Mouse (Mus musculus) liver, embryonic 13.5 days (tissue): ENCODE measurements around the gene Palm2. TPM values are rescaled to one million over a fixed set of nuclear protein-coding genes. Genes with fewer than 3 reads are reported as not detected.

Source experiments
- ATAC-seq: fragments of 200-750 bp; cut with Nextera tagmentation; 2 replicates; pipeline ENCODE4 v1.8.0; 2017; ENCODE audit warnings: low read depth, mild to moderate bottlenecking, moderate number of reproducible peaks, moderate library complexity
- DNase-seq: peaks from one replicate; pipeline ENCODE4 v3.0.0; 2022
- H3K27ac ChIP-seq: fragments of 300-500 bp; sonication (generic); 2 replicates; pipeline ENCODE4 v1.5.1; 2015; ENCODE audit warnings: moderate library complexity, mild to moderate bottlenecking, inconsistent platforms
- H3K27me3 ChIP-seq: fragments of 300-500 bp; sonication (generic); 2 replicates; pipeline ENCODE4 v1.6.1; 2015; ENCODE audit warnings: mild to moderate bottlenecking, inconsistent platforms
- H3K36me3 ChIP-seq: fragments of 300-500 bp; sonication (generic); 2 replicates; pipeline ENCODE4 v1.6.1; 2015; ENCODE audit warnings: mild to moderate bottlenecking, inconsistent platforms
- H3K4me1 ChIP-seq: fragments of 300-500 bp; sonication (generic); replicated peaks from 2 replicates; pipeline ENCODE4 v1.6.1; 2015; ENCODE audit warnings: inconsistent platforms
- H3K4me2 ChIP-seq: fragments of 300-500 bp; sonication (generic); 2 replicates; pipeline ENCODE4 v1.6.1; 2015; ENCODE audit warnings: inconsistent platforms, mild to moderate bottlenecking, moderate library complexity
- H3K4me3 ChIP-seq: fragments of 300-500 bp; sonication (generic); replicated peaks from 2 replicates; pipeline ENCODE4 v1.5.1; 2015; ENCODE audit warnings: mild to moderate bottlenecking, inconsistent platforms
- H3K9ac ChIP-seq: fragments of 300-500 bp; sonication (generic); 2 replicates; pipeline ENCODE4 v1.6.1; 2015; ENCODE audit warnings: mild to moderate bottlenecking, inconsistent platforms
- H3K9me3 ChIP-seq: fragments of 300-500 bp; sonication (generic); replicated peaks from 2 replicates; pipeline ENCODE4 v1.6.1; 2016; ENCODE audit warnings: inconsistent platforms
- WGBS: fragments of 180-500 bp; shearing (Covaris S2); methylation state at CpG from one replicate; pipeline ENCODE4 v1.1.7; 2015; ENCODE audit not compliant: insufficient replicate concordance; 5-methylcytosine and 5-hydroxymethylcytosine counted together
- polyA plus RNA-seq: library from polyadenylated mRNA; unstranded; fragments of >200 nt; fragmentation: Nextera tagmentation; extraction: Ambion mirVana; gene quantifications from 2 replicates; pipeline ENCODE4 v1.2.1, GENCODE M21; 2015

Palm2 gene
- polyA plus RNA-seq, 1 experiment from 2014 or later: 0.60 TPM

DNA sequence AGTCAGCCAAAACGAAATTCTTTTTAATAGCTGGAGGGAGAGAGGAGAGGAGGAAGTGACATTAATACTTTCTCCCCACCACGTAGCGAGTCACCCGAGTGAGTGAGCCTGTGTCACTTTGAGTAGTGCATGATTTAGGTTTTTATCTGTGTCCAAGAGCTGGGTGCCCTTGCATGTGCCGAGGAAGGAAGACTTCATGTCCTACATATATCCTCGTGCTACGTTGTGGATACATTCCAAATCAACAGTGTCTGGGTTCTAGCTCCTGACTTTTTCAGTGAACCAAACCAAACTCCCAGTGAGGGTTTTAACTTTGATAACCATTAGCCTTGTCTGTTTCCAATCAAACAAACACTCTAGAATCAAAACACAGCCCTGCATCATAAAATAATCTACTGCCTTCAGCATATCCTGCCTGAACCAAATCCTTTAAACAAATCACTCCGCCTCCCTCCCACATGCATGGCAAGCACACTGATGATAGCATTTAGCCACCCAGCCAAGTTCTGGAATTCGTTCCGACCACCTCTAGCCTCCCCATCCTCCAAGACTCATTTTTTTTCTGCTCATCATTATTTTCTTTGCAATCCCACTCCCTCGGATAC lies 309.4 kb downstream of the Palm2 start:
- Histone ChIP-seq H3K9ac (no peak overlapping the region), H3K36me3 (no peaks in the 10 kb centered on the region), H3K4me3 (no peak overlapping the region), H3K27me3 (no peaks in the 10 kb centered on the region), H3K27ac (no peak overlapping the region), H3K9me3 (no peaks in the 10 kb centered on the region), H3K4me2 (no peak overlapping the region), H3K4me1 (no peaks in the 10 kb centered on the region)
- WGBS: 49% methylated on average over 11 of the region's 11 CpGs
- ATAC-seq (no peak), DNase-seq (no peak)

DNA sequence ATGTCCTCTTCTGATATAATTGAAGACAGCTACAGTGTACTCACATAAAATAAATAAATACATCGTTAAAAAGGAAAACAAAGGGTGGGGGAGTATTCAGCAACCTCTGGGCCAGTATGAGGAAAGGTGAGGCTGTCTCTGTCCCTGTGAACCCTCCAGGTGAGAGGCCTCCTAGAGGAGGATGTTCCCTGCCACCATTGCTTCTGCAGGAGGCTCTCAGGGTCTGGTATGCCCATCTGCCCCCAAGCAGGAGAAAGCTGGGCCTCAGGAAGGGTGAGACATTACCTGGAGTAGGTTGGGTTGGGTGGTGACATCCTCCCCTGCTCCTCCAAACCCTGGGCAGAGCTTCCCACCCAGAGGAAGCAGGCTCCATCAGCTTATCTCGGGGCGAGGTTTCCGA lies 316.6 kb downstream of the Palm2 start:
- no peak overlapping the region for H3K27ac ChIP-seq
- no peaks in the 10 kb centered on the region for H3K4me1 ChIP-seq
- 37% methylated on average over 4 of the region's 4 CpGs for WGBS
- no peak overlapping the region for H3K4me3 ChIP-seq
- DNase-seq: no peak
- no peaks in the 10 kb centered on the region for H3K27me3 ChIP-seq
- no peaks in the 10 kb centered on the region for H3K36me3 ChIP-seq
- H3K4me2 ChIP-seq: no peak overlapping the region
- H3K9me3 ChIP-seq: no peaks in the 10 kb centered on the region
- no peak overlapping the region for H3K9ac ChIP-seq
- ATAC-seq: no peak

DNA sequence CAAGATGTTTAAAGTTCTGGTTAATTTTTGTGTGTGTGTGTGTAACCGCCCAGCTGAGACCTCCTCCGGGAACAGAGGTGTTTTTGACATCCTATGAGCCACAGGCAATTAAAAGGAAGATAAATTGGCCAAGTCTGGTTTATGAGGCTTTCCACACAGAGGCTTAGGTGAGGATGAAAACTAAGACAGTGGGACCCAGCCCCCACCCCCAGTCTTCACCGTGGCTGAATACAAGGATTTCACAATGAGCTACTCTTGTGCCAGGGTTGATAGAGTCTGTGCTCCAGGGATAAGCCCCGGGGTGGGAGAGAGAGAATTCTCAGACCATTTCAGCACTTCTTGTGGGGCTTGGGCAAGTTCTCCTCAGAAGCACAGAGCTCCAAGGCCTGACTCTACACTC lies 317.0 kb downstream of the Palm2 start:
- ATAC-seq (no peak), DNase-seq (no peak)
- H3K9ac ChIP-seq: no peak overlapping the region
- H3K27ac ChIP-seq: no peak overlapping the region
- no peak overlapping the region for H3K4me3 ChIP-seq
- H3K27me3 ChIP-seq: no peaks in the 10 kb centered on the region
- H3K4me2 ChIP-seq: no peak overlapping the region
- no peaks in the 10 kb centered on the region for H3K36me3 ChIP-seq
- no peaks in the 10 kb centered on the region for H3K4me1 ChIP-seq
- H3K9me3 ChIP-seq: no peaks in the 10 kb centered on the region
- 48% methylated on average over 4 of the region's 4 CpGs for WGBS

DNA sequence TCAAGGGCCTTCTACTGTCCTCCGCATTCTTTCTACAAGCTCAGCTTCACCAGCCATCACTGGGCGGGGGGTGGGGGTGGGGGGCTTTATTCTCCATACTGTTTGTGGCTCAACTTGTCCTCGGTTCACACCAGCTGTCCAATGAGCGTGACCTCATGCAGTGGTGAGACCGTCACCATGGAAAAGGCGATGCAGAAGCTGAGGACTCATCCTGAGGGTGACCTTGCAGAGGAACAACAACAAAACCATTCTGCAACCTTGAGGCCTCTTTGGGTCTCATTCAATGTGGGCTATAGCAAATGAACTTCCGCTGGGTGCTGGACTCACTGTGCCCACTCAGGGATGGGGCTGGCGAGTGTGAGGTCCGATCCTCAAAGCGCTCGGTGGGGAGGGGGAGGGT lies 317.5 kb downstream of the Palm2 start:
- no peak overlapping the region for H3K4me3 ChIP-seq
- no peak overlapping the region for H3K27ac ChIP-seq
- ATAC-seq (no peak), DNase-seq (no peak)
- WGBS: 73% methylated on average over 11 of the region's 11 CpGs
- H3K9ac ChIP-seq: no peak overlapping the region
- H3K27me3 ChIP-seq: no peaks in the 10 kb centered on the region
- H3K36me3 ChIP-seq: no peaks in the 10 kb centered on the region
- H3K4me1 ChIP-seq: no peaks in the 10 kb centered on the region
- no peak overlapping the region for H3K4me2 ChIP-seq
- H3K9me3 ChIP-seq: no peaks in the 10 kb centered on the region

DNA sequence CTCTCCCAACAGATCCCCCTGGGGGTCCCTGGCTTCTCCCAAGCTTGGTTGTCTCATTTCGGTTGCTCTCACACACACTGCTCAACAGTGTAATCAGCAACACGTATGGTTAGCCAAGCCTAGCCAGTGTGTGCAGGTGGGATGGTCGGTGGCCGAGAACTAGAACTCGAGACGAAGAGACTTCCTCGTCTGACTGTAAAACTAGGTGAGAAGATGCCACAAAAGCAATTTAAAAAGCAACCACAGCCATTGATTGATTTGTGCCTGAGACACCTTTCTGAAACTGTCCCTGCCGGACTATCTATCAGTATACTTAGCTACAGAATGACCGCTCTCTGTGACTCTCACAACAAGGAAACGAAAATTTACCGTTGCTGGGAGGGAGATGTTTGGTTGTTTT lies 321.0 kb downstream of the Palm2 start:
- no peaks in the 10 kb centered on the region for H3K36me3 ChIP-seq
- no peak overlapping the region for H3K4me2 ChIP-seq
- H3K9ac ChIP-seq: no peak overlapping the region
- ATAC-seq (no peak), DNase-seq (no peak)
- H3K27ac ChIP-seq: no peak overlapping the region
- H3K4me3 ChIP-seq: no peak overlapping the region
- H3K27me3 ChIP-seq: no peaks in the 10 kb centered on the region
- no peaks in the 10 kb centered on the region for H3K9me3 ChIP-seq
- no peaks in the 10 kb centered on the region for H3K4me1 ChIP-seq
- 77% methylated on average over 11 of the region's 11 CpGs for WGBS

DNA sequence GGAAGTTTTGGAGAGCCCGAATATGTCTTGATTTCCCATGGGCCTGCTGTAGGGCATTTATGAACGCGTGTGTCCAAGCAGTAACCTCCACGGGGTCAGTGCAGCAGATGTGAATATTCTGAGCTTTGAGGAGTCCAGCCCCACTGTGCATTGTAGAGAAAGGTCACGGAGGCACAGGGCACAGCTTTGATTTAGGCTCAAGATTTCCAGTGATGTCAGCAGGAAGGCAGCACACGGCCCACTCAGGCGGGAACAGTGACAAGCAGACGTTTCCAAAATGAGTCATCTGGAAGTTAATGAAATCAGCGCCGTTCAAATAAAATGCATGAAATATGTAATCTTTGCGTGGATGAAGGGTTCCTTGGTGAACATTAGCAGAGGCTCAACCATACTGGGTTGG lies 323.9 kb downstream of the Palm2 start:
- WGBS: 75% methylated on average over 11 of the region's 11 CpGs
- ATAC-seq: no peak
- H3K27me3 ChIP-seq: no peaks in the 10 kb centered on the region

More for the DNA sequence above, 323.9 kb downstream of the Palm2 start:
- no peak overlapping the region for H3K27ac ChIP-seq
- H3K9ac ChIP-seq: no peak overlapping the region
- no peaks in the 10 kb centered on the region for H3K4me1 ChIP-seq
- H3K9me3 ChIP-seq: no peaks in the 10 kb centered on the region
- no peak for DNase-seq
- H3K4me3 ChIP-seq: no peak overlapping the region
- no peaks in the 10 kb centered on the region for H3K36me3 ChIP-seq
- no peak overlapping the region for H3K4me2 ChIP-seq

Other genes with a start within 250 kb of the Palm2 start
- gene Ptpn3, start 132.4 kb upstream of the Palm2 start, polyA plus RNA-seq: 0.36 and 0.59 TPM in 2 replicates
- gene Pakap, start 133.9 kb downstream of the Palm2 start, polyA plus RNA-seq: 1.2 and 1.3 TPM in 2 replicates